Mouse (Mus musculus): ENCODE data around the gene Tial1.
A peak's percentile ranks its signal among the peaks of the same experiment; 100 is the strongest.

Tial1 gene

DNA sequence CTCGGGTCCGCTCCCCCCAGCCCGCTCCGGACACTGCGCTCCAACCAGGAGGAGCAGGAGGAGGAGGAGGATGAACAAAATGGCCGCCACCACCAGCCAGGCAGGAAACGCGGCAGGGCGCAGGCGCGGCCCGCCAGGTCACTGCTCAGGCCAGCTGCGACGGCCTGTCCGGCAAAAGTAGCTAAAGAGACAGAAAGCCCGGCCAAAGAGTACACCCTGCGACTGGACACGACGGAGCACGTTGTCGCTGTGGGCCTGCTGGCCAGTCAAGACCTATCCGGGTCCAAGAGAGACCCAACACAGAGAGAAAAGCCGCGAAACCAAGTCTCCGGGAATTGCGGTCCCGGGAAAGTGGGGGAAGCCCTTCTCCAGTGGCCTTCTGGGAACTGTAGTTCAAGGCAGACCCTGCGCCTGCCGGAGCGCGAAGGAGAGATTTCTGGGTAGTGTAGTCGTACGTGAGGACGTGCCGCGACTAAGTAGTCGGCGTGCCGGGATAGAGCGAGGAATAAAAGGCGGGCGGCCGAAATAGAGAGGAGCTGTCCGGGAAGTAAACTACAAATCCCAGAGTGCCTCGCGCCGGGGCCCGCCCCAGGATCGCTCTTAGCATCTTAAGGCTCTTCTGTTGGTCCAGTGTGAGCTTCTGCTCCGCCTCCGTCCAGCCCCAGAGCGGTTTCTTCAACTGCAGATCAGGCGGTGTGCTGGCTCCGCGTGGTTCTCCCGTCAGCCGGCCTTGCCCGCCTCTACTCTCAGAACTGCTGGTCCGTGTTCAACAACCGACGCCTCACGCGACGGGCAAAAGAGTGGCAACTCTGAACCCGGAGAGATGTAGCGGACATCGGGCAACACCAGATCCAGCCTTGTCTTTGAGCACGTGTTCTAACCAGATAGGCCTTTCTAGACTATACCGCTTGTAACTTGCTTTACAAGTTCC lies at the start of gene Tial1:
Tial1 (minus strand) TSS at position 433 of the 931 bp plus-strand sequence.
- DNase-seq (ENCODE audit: low spot score), result peak; percentile 91

DNA sequence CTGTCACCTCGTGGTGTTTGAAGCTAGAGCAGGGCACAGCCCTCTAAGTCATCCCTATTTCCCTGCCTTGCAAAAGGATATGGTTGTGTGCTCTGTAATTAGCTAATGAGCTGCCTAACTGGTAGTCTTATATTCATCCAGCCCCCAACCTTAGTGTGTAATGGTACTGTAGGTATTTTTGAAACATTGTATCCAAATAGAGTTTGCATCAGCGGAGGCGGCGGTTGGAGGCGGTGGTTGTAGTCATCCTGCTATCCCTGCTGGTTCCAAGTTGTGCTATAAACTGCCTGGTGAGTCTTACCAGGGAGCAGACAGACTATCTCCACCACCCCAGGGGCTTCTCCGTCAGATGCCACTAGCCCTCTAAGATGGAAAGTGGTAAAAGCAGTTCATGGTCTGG lies 42.6 kb upstream of the Tial1 start:
- DNase-seq (ENCODE audit: low spot score), result no peak

- DNase-seq (ENCODE audit: low spot score), result no peak
These were observed 38.3 kb upstream of the Tial1 start for GRCm38 (mm10) chr7:128499801-128500200.

- no peak for DNase-seq (ENCODE audit: low spot score)
These were observed 33.0 kb upstream of the Tial1 start for GRCm38 (mm10) chr7:128494546-128494945.

DNA sequence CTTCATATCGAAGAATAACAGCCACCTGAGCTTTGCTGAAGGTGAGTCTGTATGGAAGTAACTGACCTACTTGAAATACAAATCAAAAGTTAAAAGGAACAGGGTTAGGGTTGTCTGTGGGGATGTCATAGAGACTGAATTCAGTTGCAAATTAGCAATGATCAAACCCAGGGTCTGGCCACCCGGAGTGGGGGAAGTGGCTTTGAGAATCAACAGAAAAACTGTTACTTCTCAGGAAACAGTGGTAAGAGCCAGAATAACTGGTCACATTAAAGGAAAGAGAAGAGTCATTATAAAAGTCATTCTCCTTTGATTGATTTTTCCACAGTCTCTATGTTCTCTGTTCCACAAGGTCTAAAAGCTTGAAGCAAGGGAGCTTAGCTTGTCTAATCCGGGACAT lies 27.5 kb upstream of the Tial1 start:
- no peak for DNase-seq (ENCODE audit: low spot score)

- peak; percentile 35 for DNase-seq (ENCODE audit: low spot score)
These were observed 12.8 kb upstream of the Tial1 start for GRCm38 (mm10) chr7:128474322-128474721.

GRCm38 (mm10) chr7:128462406-128462805 lies 889 bp upstream of the Tial1 start:
- no peak for DNase-seq (ENCODE audit: low spot score)

GRCm38 (mm10) chr7:128460865-128461228 lies 670 bp downstream of the Tial1 start:
- no peak for DNase-seq (ENCODE audit: low spot score)

DNA sequence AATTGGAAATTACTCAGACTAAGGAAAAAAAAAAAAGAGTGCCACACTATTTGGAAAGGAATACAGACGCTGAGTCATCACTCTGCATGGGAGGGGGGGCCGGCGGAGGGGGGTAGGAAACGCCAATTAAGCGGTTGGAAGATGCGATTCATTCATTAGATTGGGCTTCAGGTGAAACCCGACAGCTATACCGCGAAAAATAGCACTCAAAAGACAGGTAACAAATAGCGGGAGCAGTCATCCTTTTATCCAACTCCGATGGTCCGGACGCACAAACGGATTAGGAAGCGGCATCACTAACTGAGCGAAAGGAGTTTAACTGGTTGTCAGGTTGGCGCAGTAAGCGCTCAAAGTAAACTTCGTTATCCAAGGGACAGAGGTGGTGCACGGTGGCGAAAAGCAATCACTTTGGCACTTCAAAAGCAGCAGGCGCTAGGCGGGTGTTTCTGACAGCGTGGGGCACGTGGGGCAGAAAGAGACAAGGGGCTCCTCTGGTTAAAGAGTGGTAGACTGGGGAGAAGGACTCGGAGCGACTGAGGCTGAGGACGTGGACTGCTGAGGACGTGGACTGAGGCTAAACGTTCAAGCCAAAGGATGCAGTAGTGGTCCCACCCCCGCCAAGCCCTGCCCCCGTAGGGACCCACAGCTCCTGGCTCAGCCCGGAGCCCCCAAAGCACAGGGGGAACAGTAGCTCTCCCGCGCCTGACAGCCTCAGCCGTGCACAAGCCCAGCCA lies 1.2 kb downstream of the Tial1 start:
- DNase-seq (ENCODE audit: low spot score), result peak; percentile 43

- DNase-seq (ENCODE audit: low spot score), result no peak
These were observed 1.8 kb downstream of the Tial1 start for GRCm38 (mm10) chr7:128459791-128460130.

DNA sequence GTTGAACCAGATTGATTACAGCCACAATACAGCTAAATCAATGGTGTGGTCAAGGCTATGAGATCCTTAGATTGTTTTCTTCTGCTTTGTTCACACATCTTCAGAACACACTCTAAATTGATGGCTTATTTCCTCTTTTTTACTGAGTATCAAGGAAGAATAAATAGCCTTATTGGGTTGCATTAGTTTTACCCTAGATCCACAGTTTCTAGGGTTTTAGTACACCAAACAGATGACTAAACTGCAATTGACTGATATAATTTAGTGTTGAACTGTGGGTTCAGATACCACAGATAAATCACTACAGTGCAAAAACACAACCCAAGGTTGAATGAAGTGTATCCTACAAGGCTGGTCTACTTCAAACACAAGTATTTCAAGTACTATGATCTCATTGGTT lies 3.5 kb downstream of the Tial1 start:
- DNase-seq (ENCODE audit: low spot score), result no peak

GRCm38 (mm10) chr7:128452731-128453130 lies 8.8 kb downstream of the Tial1 start:
- no peak for DNase-seq (ENCODE audit: low spot score)

GRCm38 (mm10) chr7:128440584-128440983 lies 20.9 kb downstream of the Tial1 start:
- DNase-seq (ENCODE audit: low spot score), result no peak

DNA sequence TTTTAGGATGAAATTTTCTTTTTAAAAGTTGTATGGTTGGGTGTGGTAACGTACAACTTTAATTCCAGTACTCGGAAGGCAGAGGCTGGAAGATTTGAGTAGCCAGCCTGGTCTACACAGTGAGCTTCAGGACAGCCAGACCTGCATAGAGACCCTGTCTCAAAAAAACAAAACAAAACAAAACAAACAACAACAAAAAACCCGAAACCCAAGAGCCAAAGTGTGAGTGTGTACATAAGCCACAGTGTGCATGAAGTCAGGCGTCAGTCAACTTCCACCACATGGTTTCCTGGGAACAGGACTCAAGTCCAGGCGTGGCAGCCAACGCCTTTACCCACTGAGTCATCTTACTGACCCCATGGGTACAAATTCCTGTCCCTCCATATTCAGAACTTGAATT lies 22.3 kb downstream of the Tial1 start:
- DNase-seq (ENCODE audit: low spot score), result no peak

GRCm38 (mm10) chr7:128438131-128438530 lies 23.4 kb downstream of the Tial1 start:
- no peak for DNase-seq (ENCODE audit: low spot score)

DNA sequence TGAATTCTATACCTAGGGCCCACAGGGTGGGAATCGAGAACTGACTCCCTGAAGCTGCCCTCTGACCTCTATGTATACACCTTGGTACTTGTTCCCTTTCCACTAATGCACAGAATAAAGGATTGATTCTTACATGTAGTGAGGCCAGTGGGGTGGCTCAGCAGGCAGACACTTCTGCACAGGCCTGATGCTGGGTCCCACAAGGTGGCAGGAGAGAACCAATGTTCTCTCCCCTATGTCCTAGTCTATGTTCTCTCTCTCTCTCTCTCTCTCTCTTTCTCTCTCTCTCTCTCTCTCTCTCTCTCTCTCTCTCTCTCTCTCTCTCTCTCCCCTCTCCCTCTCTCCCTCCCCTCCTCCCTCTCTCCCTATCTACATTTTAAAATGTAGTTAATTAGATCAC lies 28.3 kb downstream of the Tial1 start:
- DNase-seq (ENCODE audit: low spot score), result no peak

GRCm38 (mm10) chr7:128432574-128432973 lies 28.9 kb downstream of the Tial1 start:
- no peak for DNase-seq (ENCODE audit: low spot score)

DNA sequence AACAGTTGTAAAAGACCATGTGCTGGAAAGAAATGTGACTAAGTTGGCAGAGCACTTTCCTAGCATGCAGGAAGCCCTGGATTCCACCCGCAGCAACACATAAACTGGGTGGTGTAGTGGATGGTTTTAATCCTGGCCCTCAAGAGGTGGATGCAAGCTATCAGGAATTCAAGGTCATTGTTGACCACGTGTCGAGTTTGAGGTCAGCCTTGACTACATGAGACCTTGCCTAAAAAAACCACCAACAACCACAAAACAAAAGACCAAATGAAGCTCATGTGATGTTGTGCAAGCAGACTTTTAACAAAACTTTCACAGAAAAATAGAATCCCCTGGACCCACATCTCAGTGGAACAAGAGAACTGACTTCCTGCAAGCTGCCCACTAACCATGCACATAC lies 39.0 kb downstream of the Tial1 start:
- DNase-seq (ENCODE audit: low spot score), result no peak

DNA sequence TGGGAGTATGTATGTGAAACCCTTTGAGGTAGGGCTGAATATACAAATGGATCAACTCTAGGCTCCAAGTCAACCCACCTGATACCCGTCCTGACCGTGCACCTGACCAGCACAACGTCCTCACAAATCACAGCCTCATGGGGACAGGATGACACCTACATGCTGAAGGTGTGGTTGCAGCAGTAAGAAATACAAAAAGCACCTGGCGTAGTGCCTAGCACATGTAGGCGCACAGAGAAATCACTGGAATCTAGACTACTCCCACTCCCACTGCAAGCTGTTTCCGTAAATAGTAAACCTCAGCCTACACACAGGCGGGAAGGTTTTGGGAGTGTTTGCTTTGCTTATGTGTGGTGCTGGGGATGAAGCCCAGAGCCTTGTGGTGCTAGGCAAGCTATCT lies 39.8 kb downstream of the Tial1 start:
- no peak for DNase-seq (ENCODE audit: low spot score)

GRCm38 (mm10) chr7:128419690-128420089 lies 41.8 kb downstream of the Tial1 start:
- DNase-seq (ENCODE audit: low spot score), result no peak

- peak; percentile 45 for DNase-seq (ENCODE audit: low spot score)
These were observed 43.4 kb downstream of the Tial1 start, which contains the start of gene Rgs10 for GRCm38 (mm10) chr7:128417930-128418779. Gene Rgs10, minus strand, starts transcription at chr7:128418758.

GRCm38 (mm10) chr7:128417226-128417929 lies 44.1 kb downstream of the Tial1 start:
- DNase-seq (ENCODE audit: low spot score), result no peak
